Mouse (Mus musculus): ENCODE measurements at regions not wholly inside any gene's neighbourhood (a gene's known extent, or its start where the extent isn't known, plus 50 kb on each side); places are given as distances from the start of the nearest gene placed in this dataset.

DNA sequence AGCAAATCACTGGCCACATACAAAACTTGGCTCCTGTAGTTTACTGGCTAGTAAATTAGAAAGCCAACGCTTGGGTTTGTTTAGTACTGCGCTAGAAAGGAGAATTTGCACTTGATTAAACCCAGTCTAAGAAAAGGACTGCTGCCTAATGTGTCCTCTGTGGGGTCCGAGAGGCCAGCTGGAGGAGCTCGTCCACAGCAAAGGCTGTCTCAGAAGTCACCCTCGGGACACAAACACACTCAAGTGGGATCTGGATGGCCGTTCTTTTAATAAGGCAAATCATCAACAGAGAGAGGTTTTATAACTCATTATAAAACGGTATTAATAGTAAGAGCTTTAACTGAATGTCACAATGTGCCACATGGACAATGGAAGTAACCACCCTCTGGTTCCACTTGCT lies 249.0 kb downstream of the Hlx start:
- no peak for ATAC-seq (ENCODE audit: insufficient number of reproducible peaks, low FRiP score, low TSS enrichment)

GRCm38 (mm10) chr1:184482026-184482425 lies 250.4 kb downstream of the Hlx start:
- no peak for ATAC-seq (ENCODE audit: insufficient number of reproducible peaks, low FRiP score, low TSS enrichment)

DNA sequence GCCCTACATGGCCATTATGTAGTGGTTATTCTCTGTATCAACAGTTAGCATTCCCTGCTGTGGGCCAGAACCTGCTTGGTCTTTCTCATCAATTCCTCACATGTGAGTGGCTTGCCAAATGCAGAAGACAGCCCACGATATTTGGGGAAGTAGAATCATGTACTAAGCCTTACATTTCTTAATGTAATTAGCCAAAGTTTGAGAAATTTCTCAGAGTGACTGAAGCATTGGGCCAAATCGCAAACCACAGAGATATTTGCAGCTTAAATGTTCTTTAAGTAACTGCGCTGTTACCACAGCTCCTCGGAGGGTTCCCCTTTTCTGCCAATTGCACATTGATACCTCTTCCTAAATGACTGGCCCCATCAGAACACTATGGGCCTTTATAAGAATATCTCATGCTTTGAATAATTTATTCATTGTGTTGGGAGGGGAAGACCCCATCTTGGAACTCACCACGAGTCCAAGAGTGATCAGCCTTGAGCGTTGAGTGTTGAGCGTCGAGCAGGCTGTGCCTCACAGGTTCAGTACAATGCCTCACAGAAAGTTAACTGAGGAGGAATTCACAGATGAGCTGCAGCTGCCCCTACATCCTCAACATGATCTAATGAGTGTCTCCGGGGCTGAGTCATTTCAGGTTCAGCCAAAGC lies 251.7 kb downstream of the Hlx start:
- no peak for ATAC-seq (ENCODE audit: insufficient number of reproducible peaks, low FRiP score, low TSS enrichment)

DNA sequence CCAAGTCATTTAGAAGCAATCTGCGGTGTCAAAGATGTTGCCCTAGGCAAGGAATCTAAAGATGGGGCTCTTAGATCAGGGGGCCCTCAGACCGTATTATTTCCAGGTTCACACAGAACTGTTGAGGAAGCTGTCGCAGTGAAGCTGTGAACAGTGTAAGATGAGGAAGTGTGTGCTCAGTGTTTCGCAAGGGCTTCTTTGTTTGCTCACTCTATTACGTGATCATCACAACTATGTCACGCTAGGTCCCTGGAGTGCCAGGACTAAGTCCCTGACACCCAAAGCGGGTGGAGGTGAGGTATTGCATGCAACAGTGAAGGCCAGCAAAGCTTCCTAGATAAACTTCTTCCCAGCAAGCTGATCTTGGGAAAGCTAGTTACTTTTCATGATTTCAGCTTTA lies 254.4 kb downstream of the Hlx start:
- ATAC-seq (ENCODE audit: insufficient number of reproducible peaks, low FRiP score, low TSS enrichment) = no peak

DNA sequence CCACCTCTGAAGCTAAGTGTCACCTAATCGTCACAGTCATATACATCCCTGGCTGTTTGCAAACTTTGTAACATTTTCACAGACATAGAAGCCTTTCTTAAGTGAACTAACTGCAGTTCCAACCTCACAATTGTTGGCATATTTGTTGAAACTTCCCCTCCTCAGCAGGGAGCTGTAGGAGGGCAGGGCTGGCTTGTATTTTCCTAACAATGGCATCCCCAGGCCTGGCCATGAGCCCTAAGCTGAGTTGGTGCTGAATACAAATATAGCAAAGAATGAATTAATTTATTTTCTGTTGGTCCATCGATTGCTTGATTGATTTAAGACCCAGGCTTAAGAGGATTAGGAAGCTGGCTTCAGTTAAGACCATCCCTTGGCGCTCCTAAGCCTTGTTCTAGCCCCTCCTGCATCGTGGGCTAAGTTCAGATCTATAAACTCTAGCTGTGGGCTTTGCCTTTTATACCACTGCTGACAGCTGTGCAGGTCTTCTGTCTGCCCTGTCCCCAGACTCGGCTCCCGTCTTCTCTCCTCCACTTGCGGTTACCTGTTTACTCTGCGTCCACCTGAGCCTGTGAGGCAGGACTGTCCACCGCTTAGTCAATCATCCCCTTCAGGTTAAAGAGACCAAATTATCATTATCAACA lies 269.8 kb downstream of the Hlx start:
- ATAC-seq (ENCODE audit: insufficient number of reproducible peaks, low FRiP score, low TSS enrichment) = no peak

DNA sequence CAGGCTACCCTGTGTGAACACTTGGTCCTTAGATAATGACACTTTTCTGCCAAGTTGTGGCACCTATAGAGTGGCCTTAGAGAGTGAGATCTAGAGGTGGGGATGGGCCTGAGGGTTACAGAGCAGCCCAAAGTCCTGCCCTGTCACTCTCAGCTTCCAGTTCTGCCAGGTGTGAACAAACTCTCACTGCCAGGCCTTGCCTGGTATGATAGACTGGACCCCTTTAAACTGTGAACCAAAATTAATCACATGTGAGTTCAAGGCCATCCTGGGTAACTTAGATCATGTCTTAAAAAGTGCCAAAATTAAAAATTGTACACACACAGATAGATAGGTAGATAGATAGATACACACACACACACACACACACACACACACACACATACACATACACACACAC lies 271.0 kb downstream of the Hlx start:
- no peak for ATAC-seq (ENCODE audit: insufficient number of reproducible peaks, low FRiP score, low TSS enrichment)

DNA sequence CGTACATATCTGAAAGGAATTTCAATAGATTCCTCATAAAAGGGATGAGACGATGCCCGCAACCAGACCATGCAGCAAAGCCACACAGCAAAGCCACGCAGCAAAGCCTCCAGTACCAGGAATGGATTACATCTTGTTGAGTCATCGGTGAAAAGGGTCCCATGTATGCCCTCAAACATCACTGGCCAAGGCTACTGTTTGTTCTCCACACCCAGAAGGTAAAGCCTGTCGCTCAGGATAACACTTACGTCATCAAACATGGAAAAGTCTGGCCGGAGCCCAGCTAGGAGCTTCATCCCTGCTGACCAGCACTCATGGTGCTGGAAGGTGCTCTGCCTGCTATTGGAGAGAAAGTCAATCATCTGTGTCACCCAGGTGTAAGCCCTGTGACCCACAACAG lies 275.7 kb downstream of the Hlx start:
- ATAC-seq (ENCODE audit: insufficient number of reproducible peaks, low FRiP score, low TSS enrichment) = no peak

- no peak for ATAC-seq (ENCODE audit: insufficient number of reproducible peaks, low FRiP score, low TSS enrichment)
Observed at GRCm38 (mm10) chr1:184454381-184454780, 278.0 kb downstream of the Hlx start.

- ATAC-seq (ENCODE audit: insufficient number of reproducible peaks, low FRiP score, low TSS enrichment) = no peak
Observed at GRCm38 (mm10) chr1:184453673-184454072, 278.7 kb downstream of the Hlx start.

- no peak for ATAC-seq (ENCODE audit: insufficient number of reproducible peaks, low FRiP score, low TSS enrichment)
Observed at GRCm38 (mm10) chr1:184453061-184453460, 279.4 kb downstream of the Hlx start.

DNA sequence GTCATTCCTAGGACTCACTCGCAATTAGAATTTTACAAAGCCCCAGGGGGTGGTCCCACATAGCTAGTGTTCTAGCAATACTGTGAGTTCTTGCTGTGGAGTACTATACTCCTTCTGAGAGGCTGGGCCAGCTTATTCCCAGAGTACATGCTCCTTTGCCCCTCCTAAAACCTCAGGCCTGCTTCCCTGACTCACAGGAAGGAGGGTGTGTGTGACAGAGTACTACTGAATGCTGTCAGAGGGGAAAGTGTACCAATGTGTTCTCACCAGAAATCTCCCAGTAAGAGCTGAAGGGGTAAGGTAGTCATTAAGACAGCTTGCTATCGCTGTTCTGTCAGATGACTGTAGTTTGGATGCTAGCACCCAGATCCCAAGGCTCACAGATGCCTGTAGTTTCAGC lies 280.7 kb downstream of the Hlx start:
- ATAC-seq (ENCODE audit: insufficient number of reproducible peaks, low FRiP score, low TSS enrichment) = no peak

DNA sequence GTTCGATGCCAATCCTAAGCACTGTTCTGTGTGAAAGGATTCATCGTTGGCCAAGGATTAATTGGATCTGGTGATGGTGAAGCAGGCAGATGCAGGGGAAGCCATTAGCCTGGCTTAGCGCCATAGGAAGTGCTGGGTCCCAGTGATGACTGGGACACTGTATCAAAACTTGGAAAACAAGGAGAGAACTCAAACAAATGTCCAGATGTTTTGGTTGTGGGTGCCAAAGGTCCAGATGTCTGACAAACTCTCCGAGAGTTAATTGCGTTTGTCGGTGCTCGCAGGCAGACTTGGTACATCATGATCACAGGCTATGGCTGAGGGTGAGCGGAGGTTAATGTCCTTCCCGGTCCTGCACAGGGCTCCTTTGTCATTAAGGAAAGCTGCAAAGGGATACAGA lies 283.4 kb downstream of the Hlx start:
- no peak for ATAC-seq (ENCODE audit: insufficient number of reproducible peaks, low FRiP score, low TSS enrichment)

GRCm38 (mm10) chr1:184447911-184448310 lies 284.5 kb downstream of the Hlx start:
- no peak for ATAC-seq (ENCODE audit: insufficient number of reproducible peaks, low FRiP score, low TSS enrichment)

DNA sequence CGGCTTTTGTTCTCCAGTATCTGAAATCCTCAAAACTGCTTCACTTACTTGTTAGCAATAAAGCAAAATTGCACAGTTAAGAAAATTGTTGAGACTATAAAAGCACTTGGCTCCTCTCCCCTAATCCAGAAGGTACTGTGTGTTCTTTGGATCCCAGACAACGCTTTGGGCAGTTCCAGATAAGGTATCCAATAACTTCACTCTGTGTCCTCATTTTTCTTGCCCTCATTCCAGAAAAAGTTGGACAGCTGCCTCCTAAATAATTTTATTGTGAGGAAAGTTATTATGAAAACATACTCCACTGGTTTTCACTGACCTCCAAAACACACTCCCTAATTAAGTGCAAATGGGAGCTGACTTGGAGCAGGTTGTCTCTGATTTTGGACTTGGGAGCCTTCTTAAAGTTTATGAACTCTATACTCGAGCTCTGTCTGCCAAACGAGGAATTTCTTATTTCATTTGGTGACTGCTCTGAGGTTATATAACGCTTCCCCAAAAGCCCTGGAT lies 285.2 kb downstream of the Hlx start:
- ATAC-seq (ENCODE audit: insufficient number of reproducible peaks, low FRiP score, low TSS enrichment) = no peak

- ATAC-seq (ENCODE audit: insufficient number of reproducible peaks, low FRiP score, low TSS enrichment) = no peak
Observed at GRCm38 (mm10) chr1:184444189-184444588, 288.2 kb downstream of the Hlx start.

- ATAC-seq (ENCODE audit: insufficient number of reproducible peaks, low FRiP score, low TSS enrichment) = no peak
Observed at GRCm38 (mm10) chr1:184442701-184443100, 289.7 kb downstream of the Hlx start.

GRCm38 (mm10) chr1:184441005-184441557 lies 291.3 kb downstream of the Hlx start:
- no peak for ATAC-seq (ENCODE audit: insufficient number of reproducible peaks, low FRiP score, low TSS enrichment)

- no peak for ATAC-seq (ENCODE audit: insufficient number of reproducible peaks, low FRiP score, low TSS enrichment)
Observed at GRCm38 (mm10) chr1:184439506-184439905, 292.9 kb downstream of the Hlx start.

- no peak for ATAC-seq (ENCODE audit: insufficient number of reproducible peaks, low FRiP score, low TSS enrichment)
Observed at GRCm38 (mm10) chr1:184436387-184436786, 296.0 kb downstream of the Hlx start.

DNA sequence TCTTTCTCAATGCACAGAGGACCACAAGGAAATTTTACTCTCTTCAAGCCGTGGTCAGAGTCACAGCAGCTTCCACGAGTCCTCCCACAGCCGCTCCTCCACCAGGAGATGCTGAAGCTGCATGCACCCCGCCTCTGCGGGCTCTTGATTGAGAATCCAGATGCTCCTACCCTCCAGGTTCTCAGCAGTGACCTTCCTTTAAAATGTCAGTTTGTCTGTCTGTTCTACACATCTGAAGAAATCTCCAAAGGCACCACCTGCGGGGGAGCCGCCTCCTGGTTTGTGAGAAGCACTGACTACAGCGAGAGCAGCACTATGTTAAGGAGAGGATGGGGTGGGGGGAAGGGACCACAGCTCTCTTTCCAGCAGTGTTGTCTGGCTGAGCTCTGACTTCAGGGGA lies 303.8 kb downstream of the Hlx start:
- ATAC-seq (ENCODE audit: insufficient number of reproducible peaks, low FRiP score, low TSS enrichment) = no peak

- no peak for ATAC-seq (ENCODE audit: insufficient number of reproducible peaks, low FRiP score, low TSS enrichment)
Observed at GRCm38 (mm10) chr1:184428035-184428434, 304.4 kb downstream of the Hlx start.

DNA sequence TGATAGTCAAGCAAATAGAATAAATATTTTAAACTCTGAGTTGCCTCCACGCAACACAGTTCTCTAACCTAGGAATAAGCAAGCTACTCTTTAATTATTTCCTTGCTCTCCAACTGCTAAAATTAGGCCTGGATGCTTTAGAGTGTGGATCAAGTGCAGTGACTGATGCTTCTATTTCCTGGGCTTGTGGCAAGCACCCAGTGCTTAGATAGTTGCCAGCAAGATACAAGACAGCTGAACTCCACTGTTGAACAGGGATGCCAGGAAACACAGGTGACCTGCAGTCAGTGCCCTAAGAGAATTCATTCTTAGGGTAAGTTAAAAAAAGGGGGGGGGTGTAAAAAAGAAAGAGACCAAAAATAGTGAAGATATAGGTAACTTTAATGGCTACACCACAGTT lies 306.7 kb downstream of the Hlx start:
- ATAC-seq (ENCODE audit: insufficient number of reproducible peaks, low FRiP score, low TSS enrichment) = no peak
